Mouse (Mus musculus) MEL (cell line): ENCODE results near the gene Fam53b.
A peak's percentile ranks its signal among the peaks of the same experiment; 100 is the strongest.

Experiments used
- CTCF ChIP-seq, 3 experiments: IDR thresholded peaks in 2 of 3; conservative IDR thresholded peaks in 1 of 3; 2 replicates each; pipeline ENCODE4 v1.5.1; 2011 to 2012; ENCODE audit warnings: low read length in 3 of 3, low read depth in 2 of 3, mild to moderate bottlenecking in 2 of 3, improper control_type of control experiment in 1 of 3, inconsistent platforms in 1 of 3, mixed read lengths in 1 of 3, moderate library complexity in 1 of 3; ENCODE audit not compliant: control insufficient read depth in 1 of 3, insufficient read depth in 1 of 3, poor library complexity in 1 of 3, severe bottlenecking in 1 of 3
- E2F4 ChIP-seq: IDR thresholded peaks from 2 replicates; pipeline ENCODE4 v1.6.1; 2011; ENCODE audit warnings: low read depth, low read length, improper control_type of control experiment, borderline replicate concordance
- EP300 ChIP-seq, 2 experiments: IDR thresholded peaks; 2 replicates each; pipeline ENCODE4 v1.6.1; 2011; ENCODE audit warnings: improper control_type of control experiment in 2 of 2, low read length in 2 of 2, low read depth in 1 of 2, mild to moderate bottlenecking in 1 of 2
- HCFC1 ChIP-seq: IDR thresholded peaks from 2 replicates; pipeline ENCODE4 v1.6.1; 2012; ENCODE audit warnings: low read depth, mild to moderate bottlenecking, inconsistent platforms, low read length, improper control_type of control experiment, moderate library complexity
- MAFK ChIP-seq: IDR thresholded peaks from 2 replicates; pipeline ENCODE4 v1.6.1; 2011; ENCODE audit warnings: low read depth, mild to moderate bottlenecking, low read length, improper control_type of control experiment, borderline replicate concordance
- MXI1 ChIP-seq: IDR thresholded peaks from 2 replicates; pipeline ENCODE4 v1.6.1; 2011; ENCODE audit warnings: mild to moderate bottlenecking, low read depth, low read length, improper control_type of control experiment
- MYB ChIP-seq: IDR thresholded peaks from 2 replicates; pipeline ENCODE4 v1.6.1; 2011; ENCODE audit warnings: mild to moderate bottlenecking, low read depth, low read length, improper control_type of control experiment
- NRF1 ChIP-seq: IDR thresholded peaks from 2 replicates; pipeline ENCODE4 v1.6.1; 2014; ENCODE audit warnings: low read depth, mild to moderate bottlenecking, inconsistent platforms, low read length, improper control_type of control experiment, moderate library complexity; ENCODE audit not compliant: poor library complexity, insufficient read depth, severe bottlenecking
- POLR2A ChIP-seq, 2 experiments: IDR thresholded peaks; 2 replicates each; pipeline ENCODE4 v1.6.1; 2011 to 2012; ENCODE audit warnings: low read length in 2 of 2, mild to moderate bottlenecking in 2 of 2, control low read depth in 1 of 2, improper control_type of control experiment in 1 of 2, low read depth in 1 of 2, moderate library complexity in 1 of 2; ENCODE audit not compliant: control insufficient read depth in 1 of 2, insufficient read depth in 1 of 2, poor library complexity in 1 of 2
- RAD21 ChIP-seq: IDR thresholded peaks from 2 replicates; pipeline ENCODE4 v1.6.1; 2011; ENCODE audit warnings: mild to moderate bottlenecking, low read depth, low read length, improper control_type of control experiment
- TAL1 ChIP-seq: IDR thresholded peaks from 2 replicates; pipeline ENCODE4 v1.6.1; 2012; ENCODE audit warnings: mild to moderate bottlenecking, inconsistent platforms, low read length, moderate library complexity, mixed read lengths
- UBTF ChIP-seq: IDR thresholded peaks from 2 replicates; pipeline ENCODE4 v1.6.1; 2012; ENCODE audit warnings: low read depth, mild to moderate bottlenecking, inconsistent platforms, low read length, improper control_type of control experiment, moderate library complexity, borderline replicate concordance; ENCODE audit not compliant: insufficient read depth
- ZC3H11A ChIP-seq: IDR thresholded peaks from 2 replicates; pipeline ENCODE4 v1.6.1; 2012; ENCODE audit warnings: low read depth, mild to moderate bottlenecking, inconsistent platforms, low read length, improper control_type of control experiment
- ZNF384 ChIP-seq: IDR thresholded peaks from 2 replicates; pipeline ENCODE4 v1.6.1; 2012; ENCODE audit warnings: low read depth, mild to moderate bottlenecking, inconsistent platforms, low read length, improper control_type of control experiment

DNA sequence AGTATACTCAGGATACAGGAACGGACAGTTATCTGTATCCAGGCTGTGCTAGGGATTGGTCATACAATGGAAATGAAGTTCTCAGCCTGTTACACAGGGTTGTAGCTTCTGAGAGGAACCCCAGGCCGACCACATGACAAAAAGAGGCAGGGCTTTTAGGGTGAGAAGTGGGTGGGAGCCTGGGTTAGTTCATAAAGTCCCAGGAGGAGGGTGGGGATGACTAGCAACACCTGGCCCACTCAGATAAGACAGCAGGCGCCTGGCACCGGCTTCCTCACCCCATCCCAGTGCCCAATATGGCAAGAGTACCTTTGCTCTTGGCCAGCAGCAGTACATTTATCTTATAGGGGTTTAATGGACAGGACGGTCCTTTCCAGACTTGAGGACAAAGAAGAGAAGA lies 41.2 kb downstream of the Fam53b start:
- TF ChIP-seq CTCF (IDR thresholded peaks at IDR 0.05 in 2 of 3, conservative IDR thresholded peaks at IDR 0.05 in 1 of 3; ENCODE audit: control insufficient read depth in 1 of 3, insufficient read depth in 1 of 3, low read depth in 2 of 3, low read length in 3 of 3, poor library complexity in 1 of 3, severe bottlenecking in 1 of 3) (no peak), EP300 (IDR thresholded peaks at IDR 0.05; ENCODE audit: low read depth in 1 of 2, low read length in 2 of 2) (peak; percentile 50 to 65; a peak in 3 of 4 replicates), HCFC1 (no peak), POLR2A (IDR thresholded peaks at IDR 0.05; ENCODE audit: control insufficient read depth in 1 of 2, insufficient read depth in 1 of 2, low read depth in 1 of 2, low read length in 2 of 2, poor library complexity in 1 of 2) (no peak), MXI1 (no peak; the same call in 1 of the 2 replicates), NRF1 (no peak), MAFK (no peak), UBTF (no peak), ZNF384 (no peak), RAD21 (no peak), E2F4 (no peak), ZC3H11A (no peak), TAL1 (peak; percentile 78), MYB (no peak)
